In genomic region chr14:121722774-121723173, GRCm38 (mm10) we compare ENCODE assay signal across 15 mouse cellular contexts.
A peak's percentile ranks its signal among the peaks of the same experiment; 100 is the strongest.
DNase-seq lines count a peak whose midpoint lies in the region; ATAC-seq lines count a peak whose summit lies in the region.
"Had no signal": no experiment of that assay in that cellular context is flagged by ENCODE, and none has a peak within 500 bp of the region (broad histone marks: within the 10 kb centered on the region; RNA-seq: fewer than 3 reads in every experiment).

No protein-coding gene starts in this region.

- WGBS in heart, embryonic 13.5 days: 14% methylated on average over 8 of the region's 8 CpGs
- WGBS in neural tube, embryonic 12.5 days: 16% methylated on average over 8 of the region's 8 CpGs
- WGBS in intestine, embryonic 15.5 days: 26% methylated on average over 8 of the region's 8 CpGs

- H3K4me3 ChIP-seq in heart, embryonic 13.5 days: no peak overlapping the region
- no peak overlapping the region for H3K4me3 ChIP-seq in neural tube, embryonic 12.5 days
- no peak overlapping the region for H3K4me3 ChIP-seq in intestine, embryonic 15.5 days (replicated peaks)
- H3K4me3 ChIP-seq: embryonic facial prominence, embryonic 13.5 days; megakaryocyte, embryonic 14.5 days had no signal

- H3K27ac ChIP-seq in heart, embryonic 13.5 days (replicated peaks): no peak overlapping the region
- H3K27ac ChIP-seq in neural tube, embryonic 12.5 days: no peak overlapping the region
- H3K27ac ChIP-seq in intestine, embryonic 15.5 days: no peak overlapping the region
- H3K27ac ChIP-seq: embryonic facial prominence, embryonic 13.5 days; kidney, postnatal 0 days; liver, embryonic 14.5 days had no signal

- H3K9ac ChIP-seq in heart, embryonic 13.5 days: 0 out of 2 replicates have a peak overlapping the region, but pooled peaks have one; percentile 33
- H3K9ac ChIP-seq in neural tube, embryonic 12.5 days: no peak overlapping the region
- no peak overlapping the region for H3K9ac ChIP-seq in intestine, embryonic 15.5 days
- H3K9ac ChIP-seq: embryonic facial prominence, embryonic 13.5 days; liver, embryonic 14.5 days had no signal

- no peak for DNase-seq in heart, adult 18-20 months
- no peak for DNase-seq in neural tube, embryonic 10.5 days (ENCODE audit: extremely low spot score, low spot score)
- no peak for DNase-seq in layer of hippocampus, adult 8-10 months (ENCODE audit: low spot score in 2 of 2)
- no peak for DNase-seq in natural killer cell, adult 2 months (ENCODE audit: low spot score in 2 of 2)
- DNase-seq: adrenal gland, postnatal 25 days; cerebellum, adult 9-10 months; heart, postnatal 4 days; thymus, adult 18-20 months had no signal

- H3K36me3 ChIP-seq in heart, embryonic 13.5 days: no peaks in the 10 kb centered on the region
- no peaks in the 10 kb centered on the region for H3K36me3 ChIP-seq in neural tube, embryonic 12.5 days
- H3K36me3 ChIP-seq in intestine, embryonic 15.5 days: no peaks in the 10 kb centered on the region
- H3K36me3 ChIP-seq: embryonic facial prominence, embryonic 13.5 days had no signal

- ATAC-seq in heart, embryonic 13.5 days (ENCODE audit: extremely low read depth, insufficient number of reproducible peaks, low FRiP score, low TSS enrichment): no peak; the same call in 1 of the 2 replicates
- 0 out of 2 replicates have a peak, but pooled peaks have one; percentile 7 for ATAC-seq in neural tube, embryonic 12.5 days (ENCODE audit: low FRiP score, low read depth)
- ATAC-seq in intestine, embryonic 15.5 days: peak; percentile 54; the same call in 1 of the 2 replicates

- peaks cover 15% of the 10 kb centered on the region for H3K27me3 ChIP-seq in heart, embryonic 13.5 days (replicated peaks)
- no peaks in the 10 kb centered on the region for H3K27me3 ChIP-seq in neural tube, embryonic 12.5 days (replicated peaks)
- H3K27me3 ChIP-seq in intestine, embryonic 15.5 days (replicated peaks): no peaks in the 10 kb centered on the region
- H3K27me3 ChIP-seq: embryonic facial prominence, embryonic 13.5 days had no signal

- peak overlapping the region; percentile 20; the same call in 1 of the 2 replicates for H3K4me2 ChIP-seq in heart, embryonic 13.5 days
- no peak overlapping the region for H3K4me2 ChIP-seq in neural tube, embryonic 12.5 days (replicated peaks)
- H3K4me2 ChIP-seq in intestine, embryonic 15.5 days (replicated peaks): no peak overlapping the region
- H3K4me2 ChIP-seq: embryonic facial prominence, embryonic 13.5 days had no signal

- peaks cover 24% of the 10 kb centered on the region for H3K4me1 ChIP-seq in heart, embryonic 13.5 days
- no peaks in the 10 kb centered on the region for H3K4me1 ChIP-seq in neural tube, embryonic 12.5 days
- peaks cover 4% of the 10 kb centered on the region; the same call in 1 of the 2 replicates for H3K4me1 ChIP-seq in intestine, embryonic 15.5 days (replicated peaks)
- H3K4me1 ChIP-seq: megakaryocyte, embryonic 14.5 days had no signal

- H3K9me3 ChIP-seq in heart, embryonic 13.5 days: no peaks in the 10 kb centered on the region
- no peaks in the 10 kb centered on the region for H3K9me3 ChIP-seq in neural tube, embryonic 12.5 days
- H3K9me3 ChIP-seq in intestine, embryonic 15.5 days: no peaks in the 10 kb centered on the region
- H3K9me3 ChIP-seq: embryonic facial prominence, embryonic 13.5 days; megakaryocyte, embryonic 14.5 days had no signal
